Mouse (Mus musculus) MEL (cell line): ENCODE results near the gene Prss48. TPM values are rescaled to one million over a fixed set of nuclear protein-coding genes. Genes with fewer than 3 reads are reported as not detected.

ENCODE experiments used
- DNase-seq: peaks from one replicate; pipeline ENCODE4 v3.0.0; 2011; ENCODE audit warnings: low read depth, low spot score
- H3K27ac ChIP-seq: 2 replicates; pipeline ENCODE4 v1.5.1; 2012; ENCODE audit warnings: low read depth, mild to moderate bottlenecking, control low read depth, low read length, moderate library complexity; ENCODE audit not compliant: control insufficient read depth
- H3K27me3 ChIP-seq, 2 experiments: fragments of 150-350 bp in 1 of 2; sonication (generic) in 1 of 2; 2 replicates each; pipeline ENCODE4 v1.6.1; 2012; ENCODE audit warnings: low read length in 2 of 2, mild to moderate bottlenecking in 2 of 2, improper control_type of control experiment in 1 of 2, moderate library complexity in 1 of 2; ENCODE audit not compliant: insufficient read depth in 2 of 2, control insufficient read depth in 1 of 2
- H3K36me3 ChIP-seq, 2 experiments: 2 replicates each; pipeline ENCODE4 v1.6.1; 2012 to 2014; ENCODE audit warnings: low read length in 2 of 2, improper control_type of control experiment in 1 of 2, inconsistent platforms in 1 of 2, mild to moderate bottlenecking in 1 of 2; ENCODE audit not compliant: insufficient read depth in 2 of 2, control insufficient read depth in 1 of 2
- H3K4me1 ChIP-seq, 2 experiments: fragments of 150-350 bp in 1 of 2; sonication (generic) in 1 of 2; 2 replicates each; pipeline ENCODE4 v1.6.1; 2012; ENCODE audit warnings: low read length in 2 of 2, improper control_type of control experiment in 1 of 2, mild to moderate bottlenecking in 1 of 2; ENCODE audit not compliant: insufficient read depth in 2 of 2, control insufficient read depth in 1 of 2
- H3K4me3 ChIP-seq, 2 experiments: fragments of 150-350 bp in 1 of 2; sonication (generic) in 1 of 2; 2 replicates each; pipeline ENCODE4 v1.5.1; 2012; ENCODE audit warnings: low read depth in 2 of 2, low read length in 2 of 2, mild to moderate bottlenecking in 2 of 2, moderate library complexity in 2 of 2, control low read depth in 1 of 2, improper control_type of control experiment in 1 of 2; ENCODE audit not compliant: control insufficient read depth in 1 of 2, insufficient read depth in 1 of 2
- H3K79me2 ChIP-seq: 2 replicates; pipeline ENCODE4 v1.6.1; 2012; ENCODE audit warnings: mild to moderate bottlenecking, low read length, moderate library complexity; ENCODE audit not compliant: control insufficient read depth, poor library complexity, insufficient read depth
- H3K9ac ChIP-seq: 2 replicates; pipeline ENCODE4 v1.6.1; 2012; ENCODE audit warnings: low read depth, mild to moderate bottlenecking, control low read depth, low read length, moderate library complexity; ENCODE audit not compliant: control insufficient read depth, poor library complexity, severe bottlenecking
- H3K9me3 ChIP-seq: fragments of 150-350 bp; sonication (generic); replicated peaks from 2 replicates; pipeline ENCODE4 v1.6.1; 2012; ENCODE audit warnings: mild to moderate bottlenecking, low read length, improper control_type of control experiment, moderate library complexity; ENCODE audit not compliant: insufficient read depth
- CTCF ChIP-seq, 3 experiments: IDR thresholded peaks in 2 of 3; conservative IDR thresholded peaks in 1 of 3; 2 replicates each; pipeline ENCODE4 v1.5.1; 2011 to 2012; ENCODE audit warnings: low read length in 3 of 3, low read depth in 2 of 3, mild to moderate bottlenecking in 2 of 3, improper control_type of control experiment in 1 of 3, inconsistent platforms in 1 of 3, mixed read lengths in 1 of 3, moderate library complexity in 1 of 3; ENCODE audit not compliant: control insufficient read depth in 1 of 3, insufficient read depth in 1 of 3, poor library complexity in 1 of 3, severe bottlenecking in 1 of 3
- E2F4 ChIP-seq: IDR thresholded peaks from 2 replicates; pipeline ENCODE4 v1.6.1; 2011; ENCODE audit warnings: low read depth, low read length, improper control_type of control experiment, borderline replicate concordance
- EP300 ChIP-seq, 2 experiments: IDR thresholded peaks; 2 replicates each; pipeline ENCODE4 v1.6.1; 2011; ENCODE audit warnings: improper control_type of control experiment in 2 of 2, low read length in 2 of 2, low read depth in 1 of 2, mild to moderate bottlenecking in 1 of 2
- ETS1 ChIP-seq: IDR thresholded peaks from 2 replicates; pipeline ENCODE4 v1.6.1; 2012; ENCODE audit warnings: low read depth, mild to moderate bottlenecking, inconsistent platforms, low read length, improper control_type of control experiment, moderate library complexity
- JUND ChIP-seq: IDR thresholded peaks from 2 replicates; pipeline ENCODE4 v1.6.1; 2011; ENCODE audit warnings: low read depth, mild to moderate bottlenecking, improper control_type of control experiment, low read length
- MAX ChIP-seq: IDR thresholded peaks from 2 replicates; pipeline ENCODE4 v1.6.1; 2011; ENCODE audit warnings: low read length, improper control_type of control experiment
- MEF2A ChIP-seq: IDR thresholded peaks from 2 replicates; pipeline ENCODE4 v1.6.1; 2014; ENCODE audit warnings: low read depth, mild to moderate bottlenecking, inconsistent platforms, low read length, improper control_type of control experiment; ENCODE audit not compliant: poor library complexity, insufficient replicate concordance, severe bottlenecking; ENCODE audit errors: extremely low read depth
- MXI1 ChIP-seq: IDR thresholded peaks from 2 replicates; pipeline ENCODE4 v1.6.1; 2011; ENCODE audit warnings: mild to moderate bottlenecking, low read depth, low read length, improper control_type of control experiment
- MYB ChIP-seq: IDR thresholded peaks from 2 replicates; pipeline ENCODE4 v1.6.1; 2011; ENCODE audit warnings: mild to moderate bottlenecking, low read depth, low read length, improper control_type of control experiment
- MYC ChIP-seq: IDR thresholded peaks from 2 replicates; pipeline ENCODE4 v1.6.1; 2011; ENCODE audit warnings: low read depth, mild to moderate bottlenecking, low read length, improper control_type of control experiment, moderate library complexity
- NRF1 ChIP-seq: IDR thresholded peaks from 2 replicates; pipeline ENCODE4 v1.6.1; 2014; ENCODE audit warnings: low read depth, mild to moderate bottlenecking, inconsistent platforms, low read length, improper control_type of control experiment, moderate library complexity; ENCODE audit not compliant: poor library complexity, insufficient read depth, severe bottlenecking
- POLR2AphosphoS5 ChIP-seq: IDR thresholded peaks from 2 replicates; pipeline ENCODE4 v1.6.1; 2012; ENCODE audit warnings: low read depth, borderline replicate concordance, mild to moderate bottlenecking, inconsistent platforms, low read length, moderate library complexity, mixed read lengths
- SMC3 ChIP-seq: IDR thresholded peaks from 2 replicates; pipeline ENCODE4 v1.6.1; 2011; ENCODE audit warnings: low read depth, low read length, improper control_type of control experiment
- TAL1 ChIP-seq: IDR thresholded peaks from 2 replicates; pipeline ENCODE4 v1.6.1; 2012; ENCODE audit warnings: mild to moderate bottlenecking, inconsistent platforms, low read length, moderate library complexity, mixed read lengths
- TBP ChIP-seq: IDR thresholded peaks from 2 replicates; pipeline ENCODE4 v1.8.0; 2011; ENCODE audit warnings: low read depth, low read length, improper control_type of control experiment
- USF1 ChIP-seq: IDR thresholded peaks from 2 replicates; pipeline ENCODE4 v1.6.1; 2014; ENCODE audit warnings: low read depth, mild to moderate bottlenecking, inconsistent platforms, low read length, improper control_type of control experiment, moderate library complexity
- ZKSCAN1 ChIP-seq: IDR thresholded peaks from 2 replicates; pipeline ENCODE4 v1.6.1; 2012; ENCODE audit warnings: low read depth, mild to moderate bottlenecking, inconsistent platforms, low read length, improper control_type of control experiment, moderate library complexity
- ZMIZ1 ChIP-seq: IDR thresholded peaks from 2 replicates; pipeline ENCODE4 v1.6.1; 2012; ENCODE audit warnings: low read depth, mild to moderate bottlenecking, inconsistent platforms, low read length, improper control_type of control experiment, moderate library complexity
- polyA plus RNA-seq, 2 experiments: library from polyadenylated mRNA; stranded (reverse) in 1 of 2; unstranded in 1 of 2; fragments of >175 nt in 1 of 2; fragments of >200 nt in 1 of 2; gene quantifications; 2 replicates each; pipeline versions ENCODE4 v1.2.1 to v1.2.4; 2012; ENCODE audit warnings: low replicate concordance in 2 of 2, low read depth in 1 of 2; ENCODE audit not compliant: insufficient read length in 2 of 2, insufficient read depth in 1 of 2, missing spikeins in 1 of 2
- total RNA-seq: library from RNA; depleted of rRNA; stranded (reverse); fragments of 300-350 nt; gene quantifications from 2 replicates; pipeline ENCODE4 v1.2.3, GENCODE M21; 2012

Gene Prss48
- total and polyA plus RNA-seq, 3 experiments: not detected

DNA sequence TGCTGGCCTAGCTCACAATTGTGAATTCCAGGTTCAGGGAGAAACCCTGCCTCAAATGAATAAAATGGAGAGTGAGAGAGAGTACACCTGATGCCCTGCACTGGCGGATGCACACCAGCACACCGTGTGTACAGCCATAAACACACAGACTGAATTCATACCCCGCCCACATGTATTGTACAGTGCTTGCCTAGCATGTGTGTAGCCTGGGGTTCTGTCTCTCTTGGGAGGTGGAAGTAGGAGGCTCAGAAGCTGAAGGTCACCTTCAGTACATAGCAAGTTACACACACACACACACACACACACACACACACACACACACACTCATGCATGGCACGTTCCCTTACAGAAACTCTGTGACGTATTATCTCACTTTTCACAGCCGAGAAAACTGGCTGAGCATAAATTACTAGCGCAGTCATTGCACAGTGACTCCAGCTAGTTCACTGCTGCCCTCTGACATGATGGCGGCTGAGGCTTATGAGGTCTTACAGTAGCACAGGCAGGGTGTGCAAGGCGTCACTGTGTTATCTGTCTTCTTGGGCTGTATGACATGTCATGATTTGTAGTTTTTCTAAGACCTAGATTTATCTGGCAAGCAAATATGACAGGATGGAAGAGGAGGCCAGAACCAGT is 31.3 kb upstream of the Prss48 start:
- DNase-seq: no peak
- Histone ChIP-seq H3K27me3 (no peaks in the 10 kb centered on the region; a peak in 1 of 4 replicates), H3K9ac (no peak overlapping the region), H3K79me2 (no peaks in the 10 kb centered on the region), H3K4me3 (no peak overlapping the region), H3K36me3 (no peaks in the 10 kb centered on the region)
- TF ChIP-seq TAL1 (no peak), JUND (no peak), POLR2AphosphoS5 (no peak), ZKSCAN1 (no peak), USF1 (no peak)
- TF ChIP-seq, all 39 proteins: peak for 0
- no peaks in the 10 kb centered on the region for H3K9me3 ChIP-seq
- H3K27ac ChIP-seq: no peak overlapping the region
- no peaks in the 10 kb centered on the region for H3K4me1 ChIP-seq

DNA sequence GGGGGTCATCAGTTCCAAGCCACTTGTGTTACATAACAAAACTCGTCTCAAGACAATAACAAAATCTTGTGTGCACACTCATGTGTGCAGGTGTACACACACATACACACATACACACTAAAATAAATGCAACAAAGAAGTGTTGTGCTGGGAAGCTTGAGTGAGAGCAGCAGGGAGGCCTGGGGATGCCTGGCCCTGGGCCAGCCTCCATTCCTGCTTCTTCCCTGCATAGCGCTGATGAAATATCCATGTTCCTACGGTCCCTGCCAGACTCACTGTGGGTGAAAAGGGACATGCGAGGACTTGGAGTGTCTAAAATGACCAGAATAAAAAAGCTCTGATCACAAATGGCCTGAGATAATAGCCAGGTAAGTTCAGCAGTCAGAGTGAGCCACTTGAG is 28.3 kb upstream of the Prss48 start:
- Histone ChIP-seq H3K9me3 (no peaks in the 10 kb centered on the region), H3K79me2 (no peaks in the 10 kb centered on the region)
- TF ChIP-seq E2F4 (no peak), CTCF (IDR thresholded peaks at IDR 0.05 in 2 of 3, conservative IDR thresholded peaks at IDR 0.05 in 1 of 3; ENCODE audit: control insufficient read depth in 1 of 3, insufficient read depth in 1 of 3, low read depth in 2 of 3, low read length in 3 of 3, poor library complexity in 1 of 3, severe bottlenecking in 1 of 3) (no peak), MYC (no peak), POLR2AphosphoS5 (no peak), ZMIZ1 (no peak), MEF2A (no peak), EP300 (IDR thresholded peaks at IDR 0.05; ENCODE audit: low read depth in 1 of 2, low read length in 2 of 2) (no peak), MXI1 (no peak), ETS1 (no peak), NRF1 (no peak), MAX (no peak), SMC3 (no peak), TBP (no peak), MYB (no peak), ZKSCAN1 (no peak)

More for the DNA sequence above, 28.3 kb upstream of the Prss48 start:
- H3K27ac ChIP-seq: no peak overlapping the region
- no peaks in the 10 kb centered on the region for H3K27me3 ChIP-seq
- no peak for DNase-seq
- H3K9ac ChIP-seq: no peak overlapping the region
- no peaks in the 10 kb centered on the region for H3K36me3 ChIP-seq
- no peak overlapping the region for H3K4me3 ChIP-seq
- no peaks in the 10 kb centered on the region for H3K4me1 ChIP-seq
